Mouse (Mus musculus): ENCODE measurements around the gene Tas1r2. TPM values are rescaled to one million over a fixed set of nuclear protein-coding genes. Genes with fewer than 3 reads are reported as not detected.

Tas1r2 gene
- polyA plus RNA-seq, 1 experiment from 2014 or later, result not detected

GRCm38 (mm10) chr4:139619765-139620164 lies 33.6 kb upstream of the Tas1r2 start:
- WGBS, result 73% methylated on average over 6 of the region's 6 CpGs
- no peak for ATAC-seq (ENCODE audit: low FRiP score)
- Histone ChIP-seq H3K9me3 (ENCODE audit: control insufficient read depth, low read length) (no peaks in the 10 kb centered on the region), H3K27ac (ENCODE audit: low read depth, low read length) (no peak overlapping the region), H3K36me3 (ENCODE audit: control insufficient read depth, insufficient read depth, low read length) (peaks cover under 1% of the 10 kb centered on the region; the same call in 1 of the 2 replicates), H3K4me2 (no peak overlapping the region), H3K9ac (ENCODE audit: low read length) (no peak overlapping the region), H3K27me3 (ENCODE audit: control insufficient read depth, insufficient read depth, low read length) (no peaks in the 10 kb centered on the region), H3K4me3 (ENCODE audit: low read depth, low read length) (no peak overlapping the region), H3K4me1 (ENCODE audit: control insufficient read depth, insufficient read depth, low read length) (peaks cover 17% of the 10 kb centered on the region)
- no peak for DNase-seq (ENCODE audit: low spot score, missing footprints)

DNA sequence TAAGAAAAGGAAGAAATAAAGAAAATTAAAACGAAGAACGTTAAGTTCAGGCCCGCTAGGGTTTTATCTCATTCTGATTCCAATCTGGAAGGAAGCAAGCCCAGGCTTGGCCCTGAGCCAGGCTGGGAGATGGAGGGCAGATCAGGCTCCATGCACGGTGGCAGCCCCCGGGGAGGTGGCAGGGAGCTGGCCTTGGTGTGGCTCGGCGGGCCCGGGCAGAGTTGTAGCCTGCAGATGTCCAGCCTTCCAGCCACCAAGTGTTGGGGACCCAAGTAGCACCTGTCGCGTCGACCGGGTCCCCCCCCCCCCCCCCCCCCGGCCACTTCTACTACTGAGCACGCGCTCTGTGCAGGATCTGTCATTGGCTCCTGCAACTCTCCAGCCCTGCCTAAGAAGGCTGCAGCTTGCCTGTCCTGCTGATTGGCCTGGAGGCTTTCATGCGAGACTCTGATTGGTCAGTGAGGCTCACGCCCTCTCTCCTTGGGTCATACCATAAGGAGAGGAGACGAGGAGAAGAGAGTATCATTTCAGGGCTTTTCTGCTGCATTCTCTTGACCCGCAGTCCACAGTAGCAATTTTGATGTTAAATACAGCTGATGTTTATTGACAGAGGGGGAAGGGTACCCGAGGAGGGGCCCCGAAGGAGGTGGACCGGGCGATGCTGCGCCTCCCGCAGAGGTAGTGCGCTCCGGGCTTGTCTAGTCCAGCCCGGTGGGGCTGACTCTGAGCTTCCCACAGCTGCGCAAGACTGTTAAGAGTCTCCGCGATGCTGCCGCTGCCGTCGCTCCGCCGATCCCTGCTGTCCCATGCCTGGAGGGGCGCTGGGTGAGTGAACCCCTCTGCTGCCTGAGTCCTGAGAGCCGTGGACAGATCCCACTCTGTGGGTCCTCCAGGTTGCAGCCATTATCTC lies 30.7 kb upstream of the Tas1r2 start, which contains the start of gene Aldh4a1:
Gene Aldh4a1, plus strand, starts transcription at position 494 of the 910 bp plus-strand sequence.
- ATAC-seq (ENCODE audit: low FRiP score) (peak; percentile 100), DNase-seq (ENCODE audit: low spot score, missing footprints) (peak; percentile 99)
- under 1% methylated on average over 33 of the region's 38 CpGs for WGBS
- peak within 1 kb of the TSS; percentile 72 for H3K4me3 ChIP-seq (ENCODE audit: low read depth, low read length)
- H3K27ac ChIP-seq (ENCODE audit: low read depth, low read length), result peak within 1 kb of the TSS; percentile 72
- peak within 1 kb of the TSS; percentile 81 for H3K4me2 ChIP-seq
- H3K9ac ChIP-seq (ENCODE audit: low read length), result peak within 1 kb of the TSS; percentile 72
- no peaks in the 10 kb centered on the region for H3K27me3 ChIP-seq (ENCODE audit: control insufficient read depth, insufficient read depth, low read length)
- H3K36me3 ChIP-seq (ENCODE audit: control insufficient read depth, insufficient read depth, low read length), result no peaks in the 10 kb centered on the region
- no peaks in the 10 kb centered on the region for H3K9me3 ChIP-seq (ENCODE audit: control insufficient read depth, low read length)
- peaks cover 11% of the 10 kb centered on the region for H3K4me1 ChIP-seq (ENCODE audit: control insufficient read depth, insufficient read depth, low read length)

DNA sequence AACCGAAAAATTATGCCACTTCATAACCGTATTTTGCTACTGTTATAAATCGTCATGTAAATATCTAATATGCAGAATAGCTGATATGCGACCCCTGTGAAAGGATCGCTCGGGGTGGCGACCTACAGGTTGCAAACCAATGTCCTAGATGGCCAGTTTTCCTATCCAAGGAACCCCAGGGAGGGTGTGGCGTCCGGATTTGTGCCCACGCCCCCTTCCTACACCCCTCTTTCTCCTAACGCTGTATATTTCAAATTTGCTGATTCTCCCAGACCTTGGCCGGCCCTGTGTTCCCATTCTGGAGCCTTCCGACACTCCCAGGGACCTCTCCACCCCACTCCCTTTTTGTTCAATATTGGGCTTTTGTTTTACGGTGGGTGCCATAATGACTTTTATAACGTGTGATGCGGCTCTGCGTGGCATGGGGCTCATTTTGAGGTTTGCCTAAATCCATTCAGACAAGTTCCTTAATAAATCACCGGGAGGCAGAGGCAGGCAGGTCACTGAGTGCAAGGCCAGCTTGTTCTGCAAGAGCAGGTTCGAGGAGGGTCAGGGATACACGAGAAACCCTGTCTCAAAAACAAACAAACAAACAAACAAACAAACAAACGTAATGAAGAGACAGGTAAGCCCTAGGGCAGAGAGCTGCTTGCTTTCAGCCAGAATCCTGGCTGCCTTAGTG lies 29.8 kb upstream of the Tas1r2 start:
- ATAC-seq (ENCODE audit: low FRiP score) (no peak), DNase-seq (ENCODE audit: low spot score, missing footprints) (no peak)
- WGBS, result 31% methylated on average over 21 of the region's 21 CpGs
- H3K4me2 ChIP-seq, result peak overlapping the region; percentile 81
- no peak overlapping the region for H3K27ac ChIP-seq (ENCODE audit: low read depth, low read length)
- H3K4me3 ChIP-seq (ENCODE audit: low read depth, low read length), result peak overlapping the region; percentile 72
- no peaks in the 10 kb centered on the region for H3K36me3 ChIP-seq (ENCODE audit: control insufficient read depth, insufficient read depth, low read length)
- H3K27me3 ChIP-seq (ENCODE audit: control insufficient read depth, insufficient read depth, low read length), result no peaks in the 10 kb centered on the region
- no peaks in the 10 kb centered on the region for H3K9me3 ChIP-seq (ENCODE audit: control insufficient read depth, low read length)
- peaks cover 11% of the 10 kb centered on the region for H3K4me1 ChIP-seq (ENCODE audit: control insufficient read depth, insufficient read depth, low read length)
- peak overlapping the region; percentile 72 for H3K9ac ChIP-seq (ENCODE audit: low read length)

- H3K9ac ChIP-seq (ENCODE audit: low read length), result no peak overlapping the region
- no peak for DNase-seq (ENCODE audit: low spot score, missing footprints)
These were observed 29.2 kb upstream of the Tas1r2 start for GRCm38 (mm10) chr4:139624116-139624489.

GRCm38 (mm10) chr4:139624706-139625105 lies 28.6 kb upstream of the Tas1r2 start:
- Histone ChIP-seq H3K4me3 (ENCODE audit: low read depth, low read length) (no peak overlapping the region), H3K27ac (ENCODE audit: low read depth, low read length) (no peak overlapping the region), H3K27me3 (ENCODE audit: control insufficient read depth, insufficient read depth, low read length) (no peaks in the 10 kb centered on the region), H3K4me1 (ENCODE audit: control insufficient read depth, insufficient read depth, low read length) (peaks cover 11% of the 10 kb centered on the region), H3K36me3 (ENCODE audit: control insufficient read depth, insufficient read depth, low read length) (no peaks in the 10 kb centered on the region), H3K9ac (ENCODE audit: low read length) (no peak overlapping the region), H3K4me2 (no peak overlapping the region), H3K9me3 (ENCODE audit: control insufficient read depth, low read length) (no peaks in the 10 kb centered on the region)
- ATAC-seq (ENCODE audit: low FRiP score) (no peak), DNase-seq (ENCODE audit: low spot score, missing footprints) (no peak)
- WGBS, result 85% methylated on average over 10 of the region's 10 CpGs

More at GRCm38 (mm10) chr4:139624116-139624489, 29.2 kb upstream of the Tas1r2 start:
- no peak for ATAC-seq (ENCODE audit: low FRiP score)
- 65% methylated on average over 5 of the region's 5 CpGs for WGBS
- Histone ChIP-seq H3K4me2 (no peak overlapping the region), H3K4me1 (ENCODE audit: control insufficient read depth, insufficient read depth, low read length) (peaks cover 11% of the 10 kb centered on the region), H3K36me3 (ENCODE audit: control insufficient read depth, insufficient read depth, low read length) (no peaks in the 10 kb centered on the region), H3K9me3 (ENCODE audit: control insufficient read depth, low read length) (no peaks in the 10 kb centered on the region), H3K27me3 (ENCODE audit: control insufficient read depth, insufficient read depth, low read length) (no peaks in the 10 kb centered on the region), H3K27ac (ENCODE audit: low read depth, low read length) (no peak overlapping the region), H3K4me3 (ENCODE audit: low read depth, low read length) (no peak overlapping the region)

GRCm38 (mm10) chr4:139627361-139627760 lies 26.0 kb upstream of the Tas1r2 start:
- DNase-seq (ENCODE audit: low spot score, missing footprints) (no peak), ATAC-seq (ENCODE audit: low FRiP score) (no peak)
- no peak overlapping the region for H3K27ac ChIP-seq (ENCODE audit: low read depth, low read length)
- no peaks in the 10 kb centered on the region for H3K27me3 ChIP-seq (ENCODE audit: control insufficient read depth, insufficient read depth, low read length)
- peaks cover 11% of the 10 kb centered on the region for H3K4me1 ChIP-seq (ENCODE audit: control insufficient read depth, insufficient read depth, low read length)
- WGBS, result 89% methylated on average over 11 of the region's 11 CpGs
- H3K36me3 ChIP-seq (ENCODE audit: control insufficient read depth, insufficient read depth, low read length), result no peaks in the 10 kb centered on the region
- H3K9me3 ChIP-seq (ENCODE audit: control insufficient read depth, low read length), result no peaks in the 10 kb centered on the region
- H3K4me3 ChIP-seq (ENCODE audit: low read depth, low read length), result no peak overlapping the region
- no peak overlapping the region for H3K9ac ChIP-seq (ENCODE audit: low read length)
- H3K4me2 ChIP-seq, result no peak overlapping the region

DNA sequence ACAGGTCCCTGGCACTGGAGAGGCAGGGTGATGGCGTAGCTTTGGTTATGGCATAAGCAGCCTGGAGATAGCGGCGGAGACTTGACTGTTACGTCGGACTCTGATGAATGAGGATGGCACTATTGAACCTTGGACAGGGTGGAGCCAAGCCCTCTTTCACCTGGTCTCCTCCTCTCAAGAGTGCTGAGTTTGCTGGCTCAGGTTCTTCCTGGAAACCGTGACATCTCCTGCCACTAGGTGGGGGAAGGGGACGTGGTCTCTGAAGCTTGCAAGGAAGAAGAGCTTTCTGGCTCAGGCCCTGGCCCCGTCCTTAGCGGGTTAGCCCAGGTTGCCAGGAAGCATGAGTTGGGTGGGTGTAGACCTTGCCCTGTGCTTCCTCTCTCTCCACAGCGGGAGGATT lies 23.2 kb upstream of the Tas1r2 start:
- ATAC-seq (ENCODE audit: low FRiP score) (no peak), DNase-seq (ENCODE audit: low spot score, missing footprints) (no peak)
- Histone ChIP-seq H3K36me3 (ENCODE audit: control insufficient read depth, insufficient read depth, low read length) (no peaks in the 10 kb centered on the region), H3K27me3 (ENCODE audit: control insufficient read depth, insufficient read depth, low read length) (no peaks in the 10 kb centered on the region), H3K9ac (ENCODE audit: low read length) (no peak overlapping the region), H3K27ac (ENCODE audit: low read depth, low read length) (no peak overlapping the region), H3K4me1 (ENCODE audit: control insufficient read depth, insufficient read depth, low read length) (no peaks in the 10 kb centered on the region), H3K4me3 (ENCODE audit: low read depth, low read length) (no peak overlapping the region), H3K9me3 (ENCODE audit: control insufficient read depth, low read length) (no peaks in the 10 kb centered on the region), H3K4me2 (no peak overlapping the region)
- 73% methylated on average over 10 of the region's 10 CpGs for WGBS

GRCm38 (mm10) chr4:139631141-139631540 lies 22.2 kb upstream of the Tas1r2 start:
- H3K36me3 ChIP-seq (ENCODE audit: control insufficient read depth, insufficient read depth, low read length), result no peaks in the 10 kb centered on the region

More at GRCm38 (mm10) chr4:139631141-139631540, 22.2 kb upstream of the Tas1r2 start:
- Histone ChIP-seq H3K27me3 (ENCODE audit: control insufficient read depth, insufficient read depth, low read length) (no peaks in the 10 kb centered on the region), H3K27ac (ENCODE audit: low read depth, low read length) (no peak overlapping the region), H3K4me3 (ENCODE audit: low read depth, low read length) (no peak overlapping the region), H3K9me3 (ENCODE audit: control insufficient read depth, low read length) (no peaks in the 10 kb centered on the region), H3K9ac (ENCODE audit: low read length) (no peak overlapping the region), H3K4me1 (ENCODE audit: control insufficient read depth, insufficient read depth, low read length) (no peaks in the 10 kb centered on the region), H3K4me2 (no peak overlapping the region)
- DNase-seq (ENCODE audit: low spot score, missing footprints) (no peak), ATAC-seq (ENCODE audit: low FRiP score) (no peak)
- 77% methylated on average over 5 of the region's 5 CpGs for WGBS
